Mouse (Mus musculus) limb, embryonic 14.5 days (tissue): ENCODE measurements at regions not wholly inside any gene's neighbourhood (a gene's known extent, or its start where the extent isn't known, plus 50 kb on each side); places are given as distances from the start of the nearest gene placed in this dataset.
A peak's percentile ranks its signal among the peaks of the same experiment; 100 is the strongest.

Source experiments
- ATAC-seq: fragments of 200-750 bp; cut with Nextera tagmentation; 2 replicates; pipeline ENCODE4 v1.8.0; 2017; ENCODE audit warnings: low read depth, moderate number of reproducible peaks, moderate TSS enrichment; ENCODE audit not compliant: low FRiP score
- DNase-seq: peaks from one replicate; pipeline ENCODE4 v3.0.0-alpha.2; 2015; ENCODE audit warnings: low spot score
- H3K27ac ChIP-seq: fragments of 300-500 bp; sonication (generic); replicated peaks from 2 replicates; pipeline ENCODE4 v1.5.1; 2014; ENCODE audit warnings: low read depth, mild to moderate bottlenecking, low read length, moderate library complexity, mixed read lengths
- H3K27me3 ChIP-seq: fragments of 300-500 bp; sonication (generic); 2 replicates; pipeline ENCODE4 v1.6.1; 2014; ENCODE audit warnings: low read length, mixed read lengths; ENCODE audit not compliant: control insufficient read depth, insufficient read depth
- H3K36me3 ChIP-seq: fragments of 300-500 bp; sonication (generic); 2 replicates; pipeline ENCODE4 v1.6.1; 2014; ENCODE audit warnings: mild to moderate bottlenecking, low read length, moderate library complexity, mixed read lengths; ENCODE audit not compliant: control insufficient read depth, insufficient read depth
- H3K4me1 ChIP-seq: fragments of 300-500 bp; sonication (generic); 2 replicates; pipeline ENCODE4 v1.6.1; 2014; ENCODE audit warnings: antibody characterized with exemption, low read length, mixed read lengths; ENCODE audit not compliant: control insufficient read depth, insufficient read depth
- H3K4me2 ChIP-seq: fragments of 300-500 bp; sonication (generic); replicated peaks from 2 replicates; pipeline ENCODE4 v1.6.1; 2014; ENCODE audit warnings: low read depth, mild to moderate bottlenecking, low read length, moderate library complexity; ENCODE audit not compliant: severe bottlenecking
- H3K4me3 ChIP-seq: fragments of 300-500 bp; sonication (generic); replicated peaks from 2 replicates; pipeline ENCODE4 v1.5.1; 2014; ENCODE audit warnings: low read length
- H3K9ac ChIP-seq: fragments of 300-500 bp; sonication (generic); 2 replicates; pipeline ENCODE4 v1.6.1; 2014; ENCODE audit warnings: mild to moderate bottlenecking, low read depth, low read length, moderate library complexity; ENCODE audit not compliant: severe bottlenecking
- H3K9me3 ChIP-seq: fragments of 300-500 bp; sonication (generic); 2 replicates; pipeline ENCODE4 v1.6.1; 2016; ENCODE audit warnings: low read length; ENCODE audit not compliant: control insufficient read depth
- POLR2A ChIP-seq: fragments of 200-500 bp; IDR thresholded peaks from 2 replicates; pipeline ENCODE4 v1.8.0; 2012; ENCODE audit warnings: inconsistent platforms, mild to moderate bottlenecking, moderate library complexity, borderline replicate concordance; ENCODE audit not compliant: insufficient read depth, insufficient read length; ENCODE audit errors: extremely low read depth
- WGBS: fragments of 180-500 bp; shearing (Covaris S2); extraction: QIAGEN DNeasy Blood & Tissue Kit; methylation state at CpG from one replicate; pipeline ENCODE4 v1.1.7; 2014; 5-methylcytosine and 5-hydroxymethylcytosine counted together

DNA sequence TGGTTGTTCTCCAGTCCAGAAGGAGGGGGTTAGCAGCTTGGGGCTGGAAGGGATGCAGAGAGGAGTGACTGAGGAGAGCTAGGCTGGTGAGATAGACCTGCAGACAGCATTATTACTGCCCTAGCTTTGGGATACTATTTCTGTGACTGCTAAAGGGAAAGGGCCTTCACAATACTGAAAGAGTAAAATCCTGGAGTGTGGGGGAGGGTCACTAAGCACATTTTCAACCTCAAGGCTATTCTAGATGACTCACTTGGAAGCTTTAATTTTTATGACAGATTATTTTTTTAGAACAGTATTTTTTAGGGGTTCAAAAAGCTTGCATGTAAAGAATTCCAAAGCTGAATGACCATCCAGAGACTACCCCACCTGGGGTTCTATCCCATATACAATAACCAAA is 195.0 kb upstream of the Lpp start:
- Histone ChIP-seq H3K4me2 (no peak overlapping the region), H3K4me1 (peaks cover 7% of the 10 kb centered on the region; the same call in 1 of the 2 replicates), H3K27ac (no peak overlapping the region), H3K27me3 (no peaks in the 10 kb centered on the region), H3K9ac (no peak overlapping the region), H3K36me3 (no peaks in the 10 kb centered on the region), H3K9me3 (no peaks in the 10 kb centered on the region), H3K4me3 (no peak overlapping the region)
- DNase-seq (no peak), ATAC-seq (no peak)
- no peak for TF ChIP-seq POLR2A

DNA sequence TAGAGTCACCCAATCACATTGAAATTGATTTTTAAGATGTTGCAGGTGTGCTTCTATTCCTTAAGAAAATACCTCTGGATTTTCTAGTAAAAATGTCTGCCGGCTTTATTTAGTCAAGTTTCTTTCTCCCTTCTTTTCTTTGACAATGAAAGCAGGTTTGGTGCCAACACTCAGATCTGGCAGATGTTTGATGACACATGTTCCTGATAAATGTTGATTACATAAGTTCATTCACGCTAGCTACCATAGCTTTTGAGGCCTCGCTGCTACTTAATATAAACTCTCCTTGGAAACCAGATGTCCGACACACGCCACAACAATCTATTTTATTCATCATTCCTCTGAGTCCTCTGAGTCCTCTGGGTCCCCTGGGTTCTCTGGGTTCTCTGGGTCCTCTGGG is 195.7 kb upstream of the Lpp start:
- no peaks in the 10 kb centered on the region for H3K27me3 ChIP-seq
- H3K9ac ChIP-seq: no peak overlapping the region
- ATAC-seq (no peak), DNase-seq (peak; percentile 45)
- H3K4me2 ChIP-seq: no peak overlapping the region
- no peak overlapping the region for H3K27ac ChIP-seq
- peaks cover 7% of the 10 kb centered on the region; the same call in 1 of the 2 replicates for H3K4me1 ChIP-seq
- no peak for TF ChIP-seq POLR2A
- 45% methylated on average over 5 of the region's 5 CpGs for WGBS
- no peak overlapping the region for H3K4me3 ChIP-seq
- no peaks in the 10 kb centered on the region for H3K9me3 ChIP-seq
- no peaks in the 10 kb centered on the region for H3K36me3 ChIP-seq

DNA sequence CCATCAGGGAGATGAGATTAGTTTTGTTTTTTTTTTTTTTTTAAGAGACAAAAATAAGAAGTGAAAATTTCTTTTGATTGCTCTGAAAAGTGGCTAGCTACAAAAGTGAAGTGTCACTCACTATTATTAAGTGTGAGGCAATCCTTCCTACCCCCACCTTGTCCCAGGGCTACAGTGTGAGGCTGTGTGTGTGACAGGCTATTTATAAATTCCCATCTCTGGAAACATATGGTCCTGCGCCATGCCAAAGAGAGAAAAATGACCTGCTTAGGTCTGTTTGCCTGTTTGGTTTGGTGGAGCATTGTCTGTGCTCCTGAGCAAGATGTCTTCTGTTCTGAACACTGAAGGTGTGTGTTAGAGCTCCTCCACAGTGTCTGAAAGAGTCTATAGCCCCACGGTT is 199.4 kb upstream of the Lpp start:
- ATAC-seq (no peak), DNase-seq (no peak)
- Histone ChIP-seq H3K4me1 (peaks cover 7% of the 10 kb centered on the region; the same call in 1 of the 2 replicates), H3K9ac (no peak overlapping the region), H3K4me2 (no peak overlapping the region), H3K4me3 (no peak overlapping the region), H3K27ac (no peak overlapping the region), H3K27me3 (no peaks in the 10 kb centered on the region), H3K9me3 (no peaks in the 10 kb centered on the region), H3K36me3 (no peaks in the 10 kb centered on the region)
- 80% methylated on average over 2 of the region's 2 CpGs for WGBS
- TF ChIP-seq POLR2A: no peak

DNA sequence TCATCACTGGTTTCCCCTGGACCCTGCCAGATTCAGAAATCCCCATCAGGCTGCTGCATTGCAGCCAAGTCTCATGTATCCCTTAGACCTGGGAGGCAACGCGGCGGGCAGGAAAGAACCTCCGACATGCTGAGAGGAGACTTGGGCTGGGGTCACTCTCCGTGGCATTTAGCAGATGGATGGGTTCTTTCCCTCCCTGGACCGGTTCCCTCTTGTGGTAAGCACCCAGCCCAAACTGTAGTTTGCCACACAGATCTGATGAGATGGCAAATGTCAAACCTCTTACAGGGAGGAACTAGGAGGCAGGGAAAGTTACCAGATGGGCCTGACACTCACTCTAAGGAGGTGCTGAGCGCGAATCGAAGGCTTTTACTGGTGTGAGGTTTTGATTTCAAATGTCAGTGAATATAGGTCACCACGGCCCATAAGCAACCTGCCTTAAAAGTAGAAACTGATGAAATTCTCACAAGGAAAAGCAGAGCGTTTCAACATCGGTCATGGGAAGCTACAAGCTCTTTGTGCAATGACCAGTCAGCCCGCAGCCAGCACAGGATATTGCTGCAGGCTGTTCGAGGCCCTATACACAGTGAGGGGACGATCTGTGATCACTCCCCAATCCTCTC is 199.9 kb upstream of the Lpp start:
- no peak for TF ChIP-seq POLR2A
- DNase-seq: no peak
- H3K9me3 ChIP-seq: no peaks in the 10 kb centered on the region
- H3K27me3 ChIP-seq: no peaks in the 10 kb centered on the region
- no peak for ATAC-seq
- no peak overlapping the region for H3K9ac ChIP-seq
- no peaks in the 10 kb centered on the region for H3K36me3 ChIP-seq
- peaks cover 7% of the 10 kb centered on the region; the same call in 1 of the 2 replicates for H3K4me1 ChIP-seq
- no peak overlapping the region for H3K4me2 ChIP-seq
- WGBS: 63% methylated on average over 15 of the region's 15 CpGs
- no peak overlapping the region for H3K27ac ChIP-seq
- H3K4me3 ChIP-seq: no peak overlapping the region

DNA sequence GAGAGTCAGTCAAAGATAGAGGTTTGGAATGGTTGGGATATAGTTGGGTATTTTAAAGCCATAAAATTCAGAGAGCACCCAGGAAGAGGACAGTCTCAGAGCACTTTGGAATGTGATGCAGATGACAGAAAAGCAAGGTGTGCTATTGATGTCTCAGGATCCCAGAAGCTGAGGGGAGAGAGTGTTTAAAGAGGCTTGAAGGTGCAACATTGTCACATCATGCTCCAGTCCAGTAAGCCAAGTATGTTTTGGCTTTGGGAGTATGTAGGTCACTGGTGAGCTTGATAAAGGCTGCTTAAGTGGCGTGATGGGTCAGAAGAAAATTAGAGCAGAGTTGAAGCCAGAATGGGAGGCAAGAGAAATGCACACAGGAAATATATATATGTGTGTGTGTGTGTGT is 201.3 kb upstream of the Lpp start:
- H3K4me2 ChIP-seq: no peak overlapping the region
- DNase-seq: no peak
- no peak overlapping the region for H3K9ac ChIP-seq
- H3K4me1 ChIP-seq: no peaks in the 10 kb centered on the region
- TF ChIP-seq POLR2A: no peak
- no peak overlapping the region for H3K27ac ChIP-seq
- H3K36me3 ChIP-seq: no peaks in the 10 kb centered on the region
- WGBS: 91% methylated on average over 1 of the region's 1 CpGs
- no peak for ATAC-seq
- no peak overlapping the region for H3K4me3 ChIP-seq
- H3K9me3 ChIP-seq: no peaks in the 10 kb centered on the region
- H3K27me3 ChIP-seq: no peaks in the 10 kb centered on the region

DNA sequence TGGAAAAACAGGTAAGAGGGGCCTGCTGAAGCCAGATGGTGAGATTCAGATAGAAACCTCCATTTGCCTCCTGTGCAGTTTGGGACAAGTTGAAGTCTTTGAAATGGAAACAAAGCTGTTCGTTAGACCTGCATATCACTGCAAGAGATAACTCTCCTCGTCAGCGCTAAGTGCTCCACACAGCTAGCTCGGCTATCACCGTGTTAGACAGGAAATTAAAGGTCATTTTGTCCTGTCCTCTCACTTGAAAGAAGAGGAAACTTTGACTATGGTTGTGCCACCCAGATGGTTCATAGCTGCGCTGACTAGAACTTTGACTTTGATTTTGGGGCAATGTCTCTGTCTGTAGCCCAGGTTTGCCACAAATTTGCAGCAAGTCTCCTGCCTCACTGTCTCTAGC is 198.5 kb upstream of the Bcl6 start:
- Histone ChIP-seq H3K4me3 (no peak overlapping the region), H3K9ac (no peak overlapping the region), H3K4me1 (no peaks in the 10 kb centered on the region), H3K27ac (no peak overlapping the region), H3K27me3 (no peaks in the 10 kb centered on the region), H3K36me3 (no peaks in the 10 kb centered on the region), H3K9me3 (no peaks in the 10 kb centered on the region), H3K4me2 (no peak overlapping the region)
- ATAC-seq (no peak), DNase-seq (no peak)
- no peak for TF ChIP-seq POLR2A
- WGBS: 51% methylated on average over 6 of the region's 6 CpGs
